Mouse (Mus musculus) stomach, postnatal 0 days (tissue): ENCODE results near the gene Luc7l3. TPM values are rescaled to one million over a fixed set of nuclear protein-coding genes. Genes with fewer than 3 reads are reported as not detected.

Experiments used
- ATAC-seq: fragments of 200-750 bp; cut with Nextera tagmentation; 2 replicates; pipeline ENCODE4 v1.8.0; 2017; ENCODE audit not compliant: low FRiP score, low TSS enrichment
- DNase-seq: peaks from one replicate; pipeline ENCODE4 v3.0.0-alpha.2; 2016; ENCODE audit warnings: low spot score
- H3K27ac ChIP-seq: fragments of 300-500 bp; sonication (generic); replicated peaks from 2 replicates; pipeline ENCODE4 v1.5.1; 2014; ENCODE audit warnings: mild to moderate bottlenecking, control low read depth
- H3K27me3 ChIP-seq: fragments of 300-500 bp; sonication (generic); 2 replicates; pipeline ENCODE4 v1.6.1; 2014; ENCODE audit warnings: low read length; ENCODE audit not compliant: control insufficient read depth, insufficient read depth
- H3K36me3 ChIP-seq: fragments of 300-500 bp; sonication (generic); 2 replicates; pipeline ENCODE4 v1.6.1; 2014; ENCODE audit warnings: low read length, mixed read lengths; ENCODE audit not compliant: control insufficient read depth, insufficient read depth
- H3K4me1 ChIP-seq: fragments of 300-500 bp; sonication (generic); replicated peaks from 2 replicates; pipeline ENCODE4 v1.6.1; 2014; ENCODE audit warnings: antibody characterized with exemption; ENCODE audit not compliant: control insufficient read depth, insufficient read depth
- H3K4me2 ChIP-seq: fragments of 300-500 bp; sonication (generic); replicated peaks from 2 replicates; pipeline ENCODE4 v1.6.1; 2014; ENCODE audit warnings: low read depth, mild to moderate bottlenecking, control low read depth, moderate library complexity
- H3K4me3 ChIP-seq: fragments of 300-500 bp; sonication (generic); 2 replicates; pipeline ENCODE4 v1.5.1; 2014; ENCODE audit warnings: low read depth, low read length, control low read depth
- H3K9ac ChIP-seq: fragments of 300-500 bp; sonication (generic); 2 replicates; pipeline ENCODE4 v1.6.1; 2014; ENCODE audit warnings: mild to moderate bottlenecking, low read length, control low read depth, mixed read lengths
- H3K9me3 ChIP-seq: fragments of 300-500 bp; sonication (generic); 2 replicates; pipeline ENCODE4 v1.6.1; 2016; ENCODE audit warnings: low read length; ENCODE audit not compliant: control insufficient read depth
- CTCF ChIP-seq: IDR thresholded peaks from 2 replicates; pipeline ENCODE4 v1.5.1; 2016; ENCODE audit warnings: antibody characterized with exemption, low read depth, mild to moderate bottlenecking, moderate library complexity
- EP300 ChIP-seq: optimal IDR thresholded peaks from 2 replicates; pipeline ENCODE3; 2016; ENCODE audit warnings: antibody characterized with exemption
- WGBS: fragments of 180-500 bp; shearing (Covaris S2); extraction: QIAGEN DNeasy Blood & Tissue Kit; methylation state at CpG from one replicate; pipeline ENCODE4 v1.1.7; 2014; 5-methylcytosine and 5-hydroxymethylcytosine counted together
- polyA plus RNA-seq: library from polyadenylated mRNA; unstranded; fragments of >200 nt; fragmentation: Nextera tagmentation; extraction: Ambion mirVana; gene quantifications from 2 replicates; pipeline ENCODE4 v1.2.1, GENCODE M21; 2015

The Luc7l3 gene
- polyA plus RNA-seq, 1 experiment from 2014 or later: 50.0 TPM

GRCm38 (mm10) chr11:94312733-94313132 is 9.1 kb downstream of the Luc7l3 start:
- no peak for TF ChIP-seq CTCF
- no peak for TF ChIP-seq EP300
- ATAC-seq (no peak), DNase-seq (no peak)
- H3K27me3 ChIP-seq: no peaks in the 10 kb centered on the region
- H3K4me1 ChIP-seq: peaks cover 2% of the 10 kb centered on the region
- H3K9ac ChIP-seq: no peak overlapping the region
- no peak overlapping the region for H3K4me2 ChIP-seq
- no peak overlapping the region for H3K27ac ChIP-seq
- 76% methylated on average over 1 of the region's 1 CpGs for WGBS
- H3K9me3 ChIP-seq: no peaks in the 10 kb centered on the region
- no peaks in the 10 kb centered on the region; the same call in 1 of the 2 replicates for H3K36me3 ChIP-seq
- H3K4me3 ChIP-seq: no peak overlapping the region

- 77% methylated on average over 9 of the region's 9 CpGs for WGBS
- Histone ChIP-seq H3K27me3 (no peaks in the 10 kb centered on the region), H3K36me3 (peaks cover 33% of the 10 kb centered on the region), H3K9me3 (no peaks in the 10 kb centered on the region), H3K4me3 (no peak overlapping the region), H3K4me2 (no peak overlapping the region), H3K9ac (no peak overlapping the region), H3K27ac (no peak overlapping the region), H3K4me1 (no peaks in the 10 kb centered on the region)
- no peak for ATAC-seq
- TF ChIP-seq CTCF: no peak
- TF ChIP-seq EP300: no peak
- DNase-seq: no peak
Observed at GRCm38 (mm10) chr11:94294996-94295845, 26.6 kb downstream of the Luc7l3 start.

GRCm38 (mm10) chr11:94290062-94290740 is 31.6 kb downstream of the Luc7l3 start:
- H3K27ac ChIP-seq: no peak overlapping the region
- H3K4me2 ChIP-seq: no peak overlapping the region
- no peak for ATAC-seq
- 87% methylated on average over 10 of the region's 10 CpGs for WGBS
- no peak overlapping the region for H3K9ac ChIP-seq
- H3K36me3 ChIP-seq: peaks cover 18% of the 10 kb centered on the region
- no peaks in the 10 kb centered on the region for H3K27me3 ChIP-seq
- H3K4me3 ChIP-seq: no peak overlapping the region
- no peaks in the 10 kb centered on the region for H3K4me1 ChIP-seq
- DNase-seq: no peak
- TF ChIP-seq EP300 (no peak), CTCF (no peak)
- no peaks in the 10 kb centered on the region for H3K9me3 ChIP-seq

GRCm38 (mm10) chr11:94287105-94287504 is 34.7 kb downstream of the Luc7l3 start:
- Histone ChIP-seq H3K9me3 (no peaks in the 10 kb centered on the region), H3K4me3 (no peak overlapping the region), H3K27me3 (no peaks in the 10 kb centered on the region), H3K4me2 (no peak overlapping the region), H3K36me3 (peaks cover 10% of the 10 kb centered on the region), H3K27ac (no peak overlapping the region), H3K4me1 (no peaks in the 10 kb centered on the region), H3K9ac (no peak overlapping the region)
- DNase-seq (no peak), ATAC-seq (peak; percentile 54; the same call in 1 of the 2 replicates)
- TF ChIP-seq CTCF (no peak), EP300 (no peak)
- WGBS: 80% methylated on average over 5 of the region's 5 CpGs

- Histone ChIP-seq H3K4me1 (no peaks in the 10 kb centered on the region), H3K4me2 (no peak overlapping the region), H3K36me3 (peaks cover 10% of the 10 kb centered on the region), H3K27ac (no peak overlapping the region), H3K9ac (no peak overlapping the region), H3K9me3 (no peaks in the 10 kb centered on the region), H3K27me3 (no peaks in the 10 kb centered on the region), H3K4me3 (no peak overlapping the region)
- ATAC-seq: no peak
- WGBS: 90% methylated on average over 11 of the region's 11 CpGs
- TF ChIP-seq CTCF (no peak), EP300 (no peak)
- no peak for DNase-seq
Observed at GRCm38 (mm10) chr11:94285886-94286574, 35.8 kb downstream of the Luc7l3 start.
